In the genomic region with DNA sequence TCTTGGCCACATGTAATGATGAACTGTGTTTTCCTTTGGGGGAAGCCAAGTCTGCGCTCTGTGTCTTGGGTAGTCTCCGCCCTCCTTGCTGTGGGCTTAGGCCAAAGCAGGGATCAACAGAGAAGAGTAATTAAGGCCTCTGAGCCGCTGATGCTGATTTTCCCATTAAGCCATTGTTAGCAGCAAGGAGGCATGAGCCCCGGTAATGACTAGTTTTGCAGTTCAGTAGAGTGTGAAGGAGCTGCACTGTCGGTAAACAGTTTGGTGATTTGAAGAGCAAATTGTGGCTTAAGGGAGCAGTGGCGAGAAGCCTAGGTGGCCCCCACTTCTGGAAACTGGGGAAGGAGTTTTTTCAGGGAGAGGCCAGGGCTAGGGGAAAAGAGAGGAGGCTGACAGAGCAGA, we compare ENCODE assay signal across 9 mouse cellular contexts.
DNase-seq lines count a peak whose midpoint lies in the region; ATAC-seq and TF ChIP-seq lines count a peak whose summit lies in the region.
"Had no signal": no experiment of that assay in that cellular context is flagged by ENCODE, and none has a peak within 500 bp of the region (broad histone marks: within the 10 kb centered on the region; RNA-seq: fewer than 3 reads in every experiment).

No protein-coding gene starts in this region.

- H3K9ac ChIP-seq in embryonic facial prominence, embryonic 14.5 days (ENCODE audit: low read depth, low read length): no peak overlapping the region
- H3K9ac ChIP-seq in hindbrain, postnatal 0 days (replicated peaks; ENCODE audit: low read length): no peak overlapping the region
- H3K9ac ChIP-seq in neural tube, embryonic 12.5 days: no peak overlapping the region
- no peak overlapping the region for H3K9ac ChIP-seq in intestine, embryonic 16.5 days (ENCODE audit: low read depth, low read length)
- H3K9ac ChIP-seq: liver, postnatal 0 days had no signal

- no peaks in the 10 kb centered on the region for H3K36me3 ChIP-seq in embryonic facial prominence, embryonic 14.5 days (ENCODE audit: control insufficient read depth, insufficient read depth, low read length)
- H3K36me3 ChIP-seq in hindbrain, postnatal 0 days (ENCODE audit: insufficient read depth, low read length): no peaks in the 10 kb centered on the region
- H3K36me3 ChIP-seq in neural tube, embryonic 12.5 days: no peaks in the 10 kb centered on the region
- H3K36me3 ChIP-seq in intestine, embryonic 16.5 days (ENCODE audit: control insufficient read depth, insufficient read depth, low read length): no peaks in the 10 kb centered on the region

- 30% methylated on average over 6 of the region's 6 CpGs for WGBS in embryonic facial prominence, embryonic 14.5 days
- 29% methylated on average over 6 of the region's 6 CpGs for WGBS in hindbrain, postnatal 0 days
- 24% methylated on average over 6 of the region's 6 CpGs for WGBS in neural tube, embryonic 12.5 days
- 53% methylated on average over 6 of the region's 6 CpGs for WGBS in intestine, embryonic 16.5 days

- H3K4me2 ChIP-seq in embryonic facial prominence, embryonic 14.5 days (ENCODE audit: low read depth, low read length): no peak overlapping the region
- H3K4me2 ChIP-seq in hindbrain, postnatal 0 days (ENCODE audit: low read depth, low read length): no peak overlapping the region
- H3K4me2 ChIP-seq in neural tube, embryonic 12.5 days (replicated peaks): no peak overlapping the region
- H3K4me2 ChIP-seq in intestine, embryonic 16.5 days (ENCODE audit: low read depth, low read length): no peak overlapping the region

- ATAC-seq in embryonic facial prominence, embryonic 14.5 days (ENCODE audit: low read depth): peak; percentile 67
- peak; percentile 35; the same call in 1 of the 2 replicates for ATAC-seq in hindbrain, postnatal 0 days
- ATAC-seq in neural tube, embryonic 12.5 days (ENCODE audit: low FRiP score, low read depth): 0 out of 2 replicates have a peak, but pooled peaks have one; percentile 26
- no peak for ATAC-seq in intestine, embryonic 16.5 days
- no peak for ATAC-seq in inflammation-experienced regulatory T-cells, adult 6 months
- ATAC-seq: liver, postnatal 0 days had no signal

- H3K4me1 ChIP-seq in embryonic facial prominence, embryonic 14.5 days (ENCODE audit: control insufficient read depth, insufficient read depth, low read length): no peaks in the 10 kb centered on the region
- no peaks in the 10 kb centered on the region; the same call in 1 of the 2 replicates for H3K4me1 ChIP-seq in hindbrain, postnatal 0 days (ENCODE audit: insufficient read depth, low read length)
- H3K4me1 ChIP-seq in neural tube, embryonic 12.5 days: peaks cover 17% of the 10 kb centered on the region; the same call in 1 of the 2 replicates
- no peaks in the 10 kb centered on the region for H3K4me1 ChIP-seq in intestine, embryonic 16.5 days (ENCODE audit: control insufficient read depth, insufficient read depth, low read length)

- no peak overlapping the region for H3K27ac ChIP-seq in embryonic facial prominence, embryonic 14.5 days (replicated peaks; ENCODE audit: low read depth, low read length)
- no peak overlapping the region for H3K27ac ChIP-seq in hindbrain, postnatal 0 days
- H3K27ac ChIP-seq in neural tube, embryonic 12.5 days: no peak overlapping the region
- no peak overlapping the region for H3K27ac ChIP-seq in intestine, embryonic 16.5 days (ENCODE audit: low read length)

- TF ChIP-seq CTCF in hindbrain, postnatal 0 days (IDR thresholded peaks at IDR 0.05; ENCODE audit: low read depth): no peak

- H3K27me3 ChIP-seq in embryonic facial prominence, embryonic 14.5 days (replicated peaks; ENCODE audit: control insufficient read depth, insufficient read depth, low read length): no peaks in the 10 kb centered on the region
- H3K27me3 ChIP-seq in hindbrain, postnatal 0 days (ENCODE audit: insufficient read depth, low read length): no peaks in the 10 kb centered on the region
- H3K27me3 ChIP-seq in neural tube, embryonic 12.5 days (replicated peaks): no peaks in the 10 kb centered on the region
- no peaks in the 10 kb centered on the region for H3K27me3 ChIP-seq in intestine, embryonic 16.5 days (replicated peaks; ENCODE audit: control insufficient read depth, insufficient read depth, low read length)

- no peaks in the 10 kb centered on the region for H3K9me3 ChIP-seq in embryonic facial prominence, embryonic 14.5 days (ENCODE audit: control insufficient read depth, low read length)
- no peaks in the 10 kb centered on the region for H3K9me3 ChIP-seq in hindbrain, postnatal 0 days (ENCODE audit: low read length)
- H3K9me3 ChIP-seq in neural tube, embryonic 12.5 days: no peaks in the 10 kb centered on the region
- H3K9me3 ChIP-seq in intestine, embryonic 16.5 days (ENCODE audit: control insufficient read depth, low read length): no peaks in the 10 kb centered on the region

- peak; percentile 20 for DNase-seq in brain, embryonic 18.5 days (ENCODE audit: low read depth, low spot score)
- DNase-seq in embryonic facial prominence, embryonic 14.5 days (ENCODE audit: low spot score): peak; percentile 76
- DNase-seq in hindbrain, postnatal 0 days (ENCODE audit: low spot score): peak; percentile 46
- no peak for DNase-seq in adrenal gland, postnatal 14 days
- DNase-seq: cerebellum, adult 11-12 months; liver, postnatal 0 days had no signal

- no peak overlapping the region for H3K4me3 ChIP-seq in embryonic facial prominence, embryonic 14.5 days (ENCODE audit: low read depth, low read length)
- no peak overlapping the region for H3K4me3 ChIP-seq in hindbrain, postnatal 0 days (ENCODE audit: low read length)
- H3K4me3 ChIP-seq in neural tube, embryonic 12.5 days: no peak overlapping the region
- no peak overlapping the region for H3K4me3 ChIP-seq in intestine, embryonic 16.5 days (ENCODE audit: low read length)

Comparison
In these comparisons a context has a peak if more than half of its experiments do, and no peak if none do; other contexts are left out.
1. ATAC-seq: peak in embryonic facial prominence, embryonic 14.5 days (single experiment), hindbrain, postnatal 0 days (single experiment) and neural tube, embryonic 12.5 days (single experiment); none in intestine, embryonic 16.5 days (single experiment) and inflammation-experienced regulatory T-cells, adult 6 months (single experiment).